Mouse (Mus musculus): ENCODE measurements around the gene Vav1.

DNA sequence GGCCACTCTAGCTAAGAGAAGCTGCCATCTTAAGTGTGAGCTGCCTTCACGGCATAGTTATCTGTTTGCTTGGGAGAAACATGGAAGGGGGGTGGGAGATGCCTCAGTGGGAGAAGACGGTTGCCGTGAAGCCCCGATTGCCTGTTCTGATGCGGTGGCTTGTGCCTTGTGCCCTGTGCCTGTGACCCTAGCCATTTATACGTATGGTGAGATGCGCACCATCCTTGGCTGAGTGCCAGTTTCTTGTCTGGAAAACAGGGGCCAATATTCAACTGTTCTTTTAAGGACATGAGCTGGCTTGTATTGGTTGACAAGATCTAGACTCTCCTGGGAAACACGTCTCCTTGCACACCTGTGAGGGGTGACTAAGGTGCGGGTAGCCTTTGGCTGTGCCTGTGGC, 72.2 kb downstream of the Vav1 start:
- no peak for TF ChIP-seq TCF12 (IDR thresholded peaks at IDR 0.05; ENCODE audit: insufficient read depth, poor library complexity, severe bottlenecking)
- no peak for TF ChIP-seq POLR2A (IDR thresholded peaks at IDR 0.05; ENCODE audit: insufficient read length, low read depth)
- TF ChIP-seq USF1 (IDR thresholded peaks at IDR 0.05; ENCODE audit: low read depth) = no peak
- TF ChIP-seq REST (IDR thresholded peaks at IDR 0.05; ENCODE audit: insufficient read depth, insufficient read length) = no peak
- no peak for TF ChIP-seq CEBPB (IDR thresholded peaks at IDR 0.05; ENCODE audit: insufficient read depth, poor library complexity, severe bottlenecking)
- no peak for TF ChIP-seq MAX (IDR thresholded peaks at IDR 0.05; ENCODE audit: low read depth)
- TF ChIP-seq MYOD1 (IDR thresholded peaks at IDR 0.05; ENCODE audit: control insufficient read depth in 1 of 3, insufficient read length in 2 of 3, low read depth in 2 of 3) = no peak
- TF ChIP-seq POLR2AphosphoS2 (IDR thresholded peaks at IDR 0.05; ENCODE audit: insufficient read length, low read depth) = no peak
- no peak for TF ChIP-seq SRF (IDR thresholded peaks at IDR 0.05; ENCODE audit: control insufficient read depth, insufficient read length, low read depth)
- TF ChIP-seq MYOG (IDR thresholded peaks at IDR 0.05; ENCODE audit: control insufficient read depth in 1 of 3, insufficient read depth in 1 of 3, insufficient read length in 2 of 3, low read depth in 2 of 3) = no peak
- no peak for TF ChIP-seq TCF3 (IDR thresholded peaks at IDR 0.05; ENCODE audit: insufficient read length, low read depth)
